Mouse (Mus musculus) neural tube, embryonic 13.5 days (tissue): Measurements from ENCODE around the gene Apon. TPM values are rescaled to one million over a fixed set of nuclear protein-coding genes. Genes with fewer than 3 reads are reported as not detected.
A peak's percentile ranks its signal among the peaks of the same experiment; 100 is the strongest.

Source experiments
- ATAC-seq: fragments of 200-750 bp; cut with Nextera tagmentation; 2 replicates; pipeline ENCODE4 v1.8.0; 2017; ENCODE audit warnings: low read depth, mild to moderate bottlenecking, moderate TSS enrichment, moderate library complexity
- H3K27ac ChIP-seq: fragments of 300-500 bp; sonication (generic); replicated peaks from 2 replicates; pipeline ENCODE4 v1.5.1; 2015; ENCODE audit warnings: moderate library complexity, mild to moderate bottlenecking, inconsistent platforms
- H3K27me3 ChIP-seq: fragments of 300-500 bp; sonication (generic); 2 replicates; pipeline ENCODE4 v1.6.1; 2015; ENCODE audit warnings: mild to moderate bottlenecking, inconsistent platforms
- H3K36me3 ChIP-seq: fragments of 300-500 bp; sonication (generic); 2 replicates; pipeline ENCODE4 v1.6.1; 2015; ENCODE audit warnings: mild to moderate bottlenecking, inconsistent platforms
- H3K4me1 ChIP-seq: fragments of 300-500 bp; sonication (generic); replicated peaks from 2 replicates; pipeline ENCODE4 v1.6.1; 2015; ENCODE audit warnings: inconsistent platforms
- H3K4me2 ChIP-seq: fragments of 300-500 bp; sonication (generic); 2 replicates; pipeline ENCODE4 v1.6.1; 2015; ENCODE audit warnings: inconsistent platforms, mild to moderate bottlenecking, moderate library complexity
- H3K4me3 ChIP-seq: fragments of 300-500 bp; sonication (generic); 2 replicates; pipeline ENCODE4 v1.5.1; 2015; ENCODE audit warnings: mild to moderate bottlenecking, inconsistent platforms
- H3K9ac ChIP-seq: fragments of 300-500 bp; sonication (generic); 2 replicates; pipeline ENCODE4 v1.6.1; 2015; ENCODE audit warnings: moderate library complexity, mild to moderate bottlenecking, inconsistent platforms
- H3K9me3 ChIP-seq: fragments of 300-500 bp; sonication (generic); 2 replicates; pipeline ENCODE4 v1.6.1; 2016; ENCODE audit warnings: inconsistent platforms
- WGBS: fragments of 180-500 bp; shearing (Covaris S2); methylation state at CpG from one replicate; pipeline ENCODE4 v1.1.7; 2015; 5-methylcytosine and 5-hydroxymethylcytosine counted together
- polyA plus RNA-seq: library from polyadenylated mRNA; unstranded; fragments of >200 nt; fragmentation: Nextera tagmentation; extraction: Ambion mirVana; gene quantifications from 2 replicates; pipeline ENCODE4 v1.2.1, GENCODE M21; 2015

The Apon gene
- polyA plus RNA-seq, 1 experiment from 2014 or later: 0.32 TPM

DNA sequence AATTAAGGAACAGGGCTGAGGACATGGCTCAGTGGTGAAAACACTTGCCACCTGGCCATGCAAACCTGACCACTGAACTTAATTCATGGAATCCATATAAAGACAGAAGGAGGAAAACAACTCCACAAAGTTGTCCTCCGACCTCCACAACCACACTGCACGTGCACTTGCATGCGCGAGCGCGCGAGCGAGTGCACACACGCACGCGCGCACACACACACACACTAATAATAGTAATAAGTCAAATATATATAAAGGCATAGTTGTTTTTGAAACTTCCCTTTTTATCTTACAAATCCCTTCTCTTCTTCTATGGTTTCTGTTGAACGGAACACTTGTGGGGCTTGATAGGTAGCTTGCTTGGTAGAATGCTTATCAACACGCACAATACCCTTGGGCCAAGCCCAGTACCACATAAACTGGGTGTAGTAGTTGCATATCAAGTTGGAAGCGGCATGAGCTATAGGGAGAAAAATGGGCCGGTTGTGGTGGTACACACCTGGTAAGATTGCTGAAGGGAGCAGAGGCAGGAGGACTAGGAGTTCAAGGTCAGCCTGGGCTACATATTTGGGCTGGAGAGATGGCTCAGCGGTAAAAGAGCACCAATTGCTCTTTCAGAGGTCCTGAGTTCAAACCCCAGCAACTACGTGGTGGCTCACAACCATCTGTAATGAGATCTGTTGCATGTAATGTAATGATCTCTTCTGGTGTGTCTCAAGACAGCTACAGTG, 35.3 kb upstream of the Apon start:
- Histone ChIP-seq H3K27me3 (peaks cover 9% of the 10 kb centered on the region), H3K27ac (no peak overlapping the region), H3K4me3 (no peak overlapping the region), H3K36me3 (no peaks in the 10 kb centered on the region), H3K4me2 (no peak overlapping the region), H3K4me1 (no peaks in the 10 kb centered on the region), H3K9me3 (no peaks in the 10 kb centered on the region), H3K9ac (no peak overlapping the region)
- 94% methylated on average over 18 of the region's 18 CpGs for WGBS
- ATAC-seq: no peak

DNA sequence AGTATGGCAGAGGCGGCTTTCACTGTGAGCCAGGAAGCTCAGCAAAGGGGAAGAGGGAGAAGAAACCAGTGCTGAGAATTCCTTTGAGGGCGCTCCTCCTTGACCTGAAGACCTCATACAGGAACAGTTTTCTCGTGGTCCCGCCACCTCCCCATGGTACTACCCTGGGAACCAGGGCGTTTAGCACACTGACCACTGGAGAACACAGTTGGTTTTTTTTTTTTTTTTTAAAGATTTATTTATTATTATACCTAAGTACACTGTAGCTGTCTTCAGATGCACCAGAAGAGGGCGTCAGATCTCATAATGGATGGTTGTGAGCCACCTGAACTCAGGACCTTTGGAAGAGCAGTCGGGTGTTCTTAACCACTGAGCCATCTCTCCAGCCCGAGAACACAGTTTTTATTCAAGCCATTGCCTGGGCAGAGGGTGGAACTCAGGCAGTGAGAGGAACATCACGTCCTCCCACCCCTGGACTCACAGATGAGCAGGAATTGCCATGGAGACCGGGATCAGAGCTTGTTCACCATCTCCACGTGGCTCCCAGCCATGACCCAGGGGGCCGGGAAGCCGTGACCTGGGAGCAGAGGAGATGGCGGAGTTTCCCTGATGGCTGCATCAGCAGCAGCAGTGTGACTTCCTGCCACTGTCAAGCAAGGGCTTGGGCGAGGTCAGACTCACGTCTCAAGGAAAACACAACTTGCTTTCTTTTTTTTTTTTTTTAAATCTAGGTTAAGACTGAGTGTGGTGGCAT, 32.2 kb upstream of the Apon start:
- Histone ChIP-seq H3K9me3 (no peaks in the 10 kb centered on the region), H3K9ac (no peak overlapping the region), H3K4me1 (no peaks in the 10 kb centered on the region), H3K4me2 (no peak overlapping the region), H3K4me3 (no peak overlapping the region), H3K36me3 (no peaks in the 10 kb centered on the region), H3K27ac (no peak overlapping the region), H3K27me3 (no peaks in the 10 kb centered on the region)
- 62% methylated on average over 16 of the region's 16 CpGs for WGBS
- ATAC-seq: no peak

DNA sequence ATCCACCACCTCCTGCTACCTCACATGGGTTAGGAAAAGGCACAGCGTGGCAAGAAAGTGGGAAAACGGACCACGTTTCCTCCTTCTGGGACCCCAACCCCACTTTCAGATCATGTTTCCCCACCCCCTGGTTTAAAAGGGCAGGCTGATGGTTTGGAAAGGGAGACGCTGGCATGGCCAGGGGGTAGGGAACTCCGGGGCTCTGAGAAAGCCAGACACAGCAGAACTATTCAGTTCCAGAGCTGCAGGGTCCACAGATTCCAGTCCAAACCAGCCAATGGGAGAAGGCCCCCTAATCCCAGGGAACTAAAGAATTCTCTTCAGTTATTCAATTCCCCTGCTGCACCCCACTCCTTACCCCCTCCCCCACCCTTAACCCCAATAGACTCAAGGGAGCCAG, 28.8 kb upstream of the Apon start:
- ATAC-seq: no peak
- Histone ChIP-seq H3K36me3 (no peaks in the 10 kb centered on the region), H3K27ac (no peak overlapping the region), H3K27me3 (no peaks in the 10 kb centered on the region), H3K4me3 (no peak overlapping the region), H3K4me2 (no peak overlapping the region), H3K9ac (no peak overlapping the region), H3K4me1 (no peaks in the 10 kb centered on the region), H3K9me3 (no peaks in the 10 kb centered on the region)
- 62% methylated on average over 5 of the region's 5 CpGs for WGBS

DNA sequence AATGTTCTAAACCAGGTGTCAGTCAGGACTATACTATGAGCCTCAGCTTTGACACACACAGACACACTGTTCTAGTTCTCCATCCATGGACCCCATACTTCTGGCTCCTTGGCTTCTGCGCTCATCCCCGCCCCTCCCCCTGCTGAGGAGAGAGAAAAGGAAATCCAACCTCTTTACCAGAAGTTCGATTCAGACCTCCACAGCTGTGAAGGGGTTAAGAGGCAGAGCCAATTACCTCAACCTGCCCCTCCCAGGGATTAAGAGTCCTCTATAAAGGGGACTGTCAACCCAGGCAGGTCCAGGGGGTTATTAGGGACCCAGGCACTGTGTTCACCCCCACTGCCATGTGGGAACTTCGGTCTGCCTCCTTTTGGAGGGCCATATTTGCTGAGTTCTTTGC, 28.4 kb upstream of the Apon start, which contains the start of gene Mip:
Gene Mip, plus strand, starts transcription at position 301 of the 400 bp plus-strand sequence.
- H3K27me3 ChIP-seq: no peaks in the 10 kb centered on the region
- H3K9me3 ChIP-seq: no peaks in the 10 kb centered on the region
- no peak within 1 kb of the TSS for H3K4me3 ChIP-seq
- ATAC-seq: no peak
- no peaks in the 10 kb centered on the region for H3K4me1 ChIP-seq
- 53% methylated on average over 4 of the region's 4 CpGs for WGBS
- H3K27ac ChIP-seq: no peak within 1 kb of the TSS
- H3K9ac ChIP-seq: no peak within 1 kb of the TSS
- H3K36me3 ChIP-seq: no peaks in the 10 kb centered on the region
- no peak within 1 kb of the TSS for H3K4me2 ChIP-seq

DNA sequence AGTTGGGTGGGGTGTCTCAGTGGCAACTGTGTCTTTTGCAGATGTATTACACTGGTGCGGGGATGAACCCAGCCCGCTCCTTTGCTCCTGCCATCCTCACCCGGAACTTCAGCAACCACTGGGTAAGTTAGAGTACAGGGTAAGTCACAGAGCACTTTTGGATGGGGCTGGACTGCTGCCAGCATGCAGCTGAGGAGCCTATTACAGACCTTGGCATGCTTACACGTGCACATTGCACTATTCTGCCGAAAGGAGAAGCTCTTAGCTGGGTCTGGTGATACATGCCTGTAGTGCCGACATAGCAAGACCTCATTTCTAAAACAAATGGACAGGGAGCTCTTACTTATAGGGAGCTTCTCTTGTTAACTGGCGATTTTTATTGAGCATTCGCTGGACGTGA, 26.3 kb upstream of the Apon start:
- Histone ChIP-seq H3K27me3 (no peaks in the 10 kb centered on the region), H3K36me3 (no peaks in the 10 kb centered on the region), H3K9me3 (no peaks in the 10 kb centered on the region), H3K4me1 (peaks cover 6% of the 10 kb centered on the region; the same call in 1 of the 2 replicates), H3K4me2 (no peak overlapping the region), H3K27ac (no peak overlapping the region), H3K9ac (no peak overlapping the region), H3K4me3 (no peak overlapping the region)
- 83% methylated on average over 9 of the region's 9 CpGs for WGBS
- no peak for ATAC-seq

DNA sequence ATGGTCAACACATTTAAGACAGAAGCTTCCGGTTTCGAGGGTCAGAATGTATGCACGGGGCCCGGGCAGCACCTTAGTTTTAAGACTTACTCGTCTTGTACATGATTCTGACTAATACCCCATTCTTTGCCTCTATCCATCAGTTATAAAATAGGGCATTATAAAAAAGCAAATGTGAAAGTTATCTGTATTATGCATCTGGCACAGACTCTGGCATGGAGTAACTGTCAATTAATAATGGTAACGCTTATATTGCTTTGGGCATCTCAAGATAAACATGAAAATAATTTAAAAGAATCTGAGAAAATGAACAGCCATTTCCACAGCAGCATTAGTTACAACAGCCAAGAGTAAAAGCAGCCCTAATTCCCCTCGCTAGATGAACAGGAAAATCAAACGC, 25.9 kb upstream of the Apon start:
- Histone ChIP-seq H3K36me3 (no peaks in the 10 kb centered on the region), H3K27ac (no peak overlapping the region), H3K9ac (no peak overlapping the region), H3K9me3 (no peaks in the 10 kb centered on the region), H3K4me1 (peaks cover 9% of the 10 kb centered on the region), H3K27me3 (no peaks in the 10 kb centered on the region), H3K4me3 (no peak overlapping the region), H3K4me2 (no peak overlapping the region)
- ATAC-seq: no peak
- 92% methylated on average over 8 of the region's 8 CpGs for WGBS

DNA sequence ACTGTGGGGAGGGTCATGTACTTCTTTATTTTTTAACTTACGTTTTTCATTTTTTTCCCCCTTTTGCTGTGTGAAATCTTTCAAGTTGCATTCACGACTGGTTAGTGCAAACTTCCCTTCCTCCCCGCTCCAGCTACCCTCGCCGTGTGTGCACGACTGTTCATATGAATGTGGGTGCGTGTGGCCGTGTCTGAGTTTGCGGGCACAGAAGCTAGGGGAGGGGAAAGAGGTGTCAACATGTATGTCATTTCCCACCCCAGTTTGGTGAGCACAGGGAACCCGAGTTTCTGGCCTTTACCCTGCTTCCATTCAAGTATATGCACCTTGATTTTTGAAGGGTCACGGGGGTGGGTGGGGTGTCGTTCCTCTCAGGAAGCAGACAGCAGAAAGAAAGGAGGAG, 23.3 kb upstream of the Apon start:
- Histone ChIP-seq H3K36me3 (no peaks in the 10 kb centered on the region), H3K4me1 (peaks cover 10% of the 10 kb centered on the region), H3K4me3 (no peak overlapping the region), H3K9ac (peak overlapping the region; percentile 82; the same call in 1 of the 2 replicates), H3K4me2 (no peak overlapping the region), H3K27me3 (no peaks in the 10 kb centered on the region), H3K27ac (no peak overlapping the region), H3K9me3 (no peaks in the 10 kb centered on the region)
- 79% methylated on average over 12 of the region's 12 CpGs for whole genome bisulfite sequencing
- no peak for ATAC-seq

DNA sequence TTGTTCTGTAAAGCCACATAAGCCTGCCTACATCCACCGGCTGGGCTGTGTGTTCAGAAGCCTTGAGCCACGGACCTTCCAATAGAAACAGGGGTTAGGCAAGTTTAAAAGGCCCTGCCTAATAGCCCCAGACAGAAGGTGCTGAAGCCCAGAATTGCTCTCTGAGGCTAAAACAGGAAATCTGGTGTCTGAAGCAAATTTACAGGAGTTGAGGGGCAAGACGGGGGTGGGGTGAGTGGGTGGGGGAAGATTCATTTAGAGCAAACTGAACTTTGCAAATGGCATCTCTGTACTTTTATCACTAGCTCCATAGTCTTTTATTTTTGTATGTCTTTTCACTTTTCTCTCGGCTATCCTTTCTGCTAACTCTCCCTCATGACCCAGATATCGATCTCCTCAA, 22.8 kb upstream of the Apon start:
- no peaks in the 10 kb centered on the region for H3K27me3 ChIP-seq
- no peaks in the 10 kb centered on the region for H3K36me3 ChIP-seq
- H3K9ac ChIP-seq: peak overlapping the region; percentile 82; the same call in 1 of the 2 replicates
- peak overlapping the region; percentile 75 for H3K4me3 ChIP-seq
- ATAC-seq: no peak
- H3K4me2 ChIP-seq: peak overlapping the region; percentile 69
- peaks cover 10% of the 10 kb centered on the region for H3K4me1 ChIP-seq
- 0 out of 2 replicates have a peak overlapping the region, but pooled peaks have one; percentile 93 for H3K27ac ChIP-seq
- H3K9me3 ChIP-seq: no peaks in the 10 kb centered on the region
- WGBS: 16% methylated on average over 5 of the region's 5 CpGs

DNA sequence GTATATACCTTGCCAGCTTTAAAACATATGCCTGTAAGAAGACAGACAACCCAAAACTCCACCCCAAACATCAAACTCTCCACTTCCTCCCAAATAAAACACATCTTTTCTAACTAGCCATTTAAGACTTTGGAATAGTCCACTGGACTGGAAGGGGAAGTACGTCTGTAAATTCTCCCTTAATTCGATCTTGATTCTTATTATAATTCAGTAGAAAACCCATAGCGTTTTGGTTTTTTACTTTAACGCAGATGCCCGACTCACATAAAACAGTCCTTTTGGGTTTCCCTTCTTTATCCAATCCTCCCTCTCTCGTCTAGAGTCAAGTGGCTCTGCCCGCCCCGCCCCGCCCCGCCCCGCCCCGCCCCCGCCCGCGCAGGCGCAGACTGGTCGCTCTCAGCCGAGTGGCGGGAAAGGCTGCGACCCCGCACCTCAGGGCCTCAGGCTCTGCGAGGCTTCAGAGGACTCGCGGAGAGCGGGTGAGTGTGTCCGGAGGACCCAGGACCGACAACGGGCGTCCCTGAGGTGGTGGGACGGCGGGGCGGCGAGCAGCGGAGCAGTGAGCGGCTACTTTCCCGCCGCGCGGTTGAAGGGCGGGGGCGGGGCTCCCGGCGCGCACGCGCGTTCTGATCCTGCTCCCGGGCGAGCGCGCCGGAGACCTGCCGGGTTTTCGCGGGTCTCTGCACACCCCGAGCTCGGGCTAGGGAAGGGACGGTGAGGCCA, 22.0 kb upstream of the Apon start, which contains the start of gene Timeless:
Gene Timeless, plus strand, starts transcription at position 369 of the 723 bp plus-strand sequence.
- Histone ChIP-seq H3K4me3 (peak within 1 kb of the TSS; percentile 75), H3K27ac (peak within 1 kb of the TSS; percentile 93), H3K9me3 (no peaks in the 10 kb centered on the region), H3K27me3 (no peaks in the 10 kb centered on the region), H3K9ac (peak within 1 kb of the TSS; percentile 82), H3K4me1 (peaks cover 10% of the 10 kb centered on the region), H3K4me2 (peak within 1 kb of the TSS; percentile 69), H3K36me3 (no peaks in the 10 kb centered on the region)
- ATAC-seq: peak; percentile 93
- WGBS: under 1% methylated on average over 55 of the region's 58 CpGs

DNA sequence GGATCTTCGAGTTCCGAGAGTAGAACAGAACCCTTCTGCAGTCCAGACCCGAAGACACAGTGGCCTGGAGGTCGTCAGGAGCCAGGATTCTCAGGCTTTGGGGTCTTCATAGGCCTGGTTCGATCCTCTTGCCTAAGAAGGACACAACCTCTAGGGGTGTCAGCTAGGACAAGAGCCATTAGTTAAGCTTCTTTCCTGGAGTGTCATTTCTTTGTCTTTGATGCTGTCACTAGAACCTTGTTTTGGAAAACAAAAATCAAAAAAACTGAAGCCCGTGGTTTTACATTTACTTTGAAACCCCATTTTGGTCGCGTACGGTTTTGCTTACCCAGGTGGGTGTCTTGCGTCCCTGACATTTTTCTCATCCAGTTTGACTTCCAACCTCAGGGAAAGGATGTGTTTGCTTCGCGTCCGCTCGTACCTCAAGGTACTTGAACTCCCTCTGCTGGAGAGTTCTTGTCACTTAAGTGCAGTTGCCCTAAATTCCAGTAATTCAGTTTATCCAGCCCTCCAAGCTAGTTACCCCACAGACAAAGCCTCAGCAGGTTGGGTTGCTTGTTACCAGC, 21.4 kb upstream of the Apon start:
- Histone ChIP-seq H3K27me3 (no peaks in the 10 kb centered on the region), H3K4me3 (peak overlapping the region; percentile 75), H3K9ac (peak overlapping the region; percentile 82), H3K9me3 (no peaks in the 10 kb centered on the region), H3K27ac (peak overlapping the region; percentile 93), H3K4me2 (peak overlapping the region; percentile 69), H3K36me3 (no peaks in the 10 kb centered on the region), H3K4me1 (peaks cover 10% of the 10 kb centered on the region)
- under 1% methylated on average over 14 of the region's 14 CpGs for WGBS
- peak; percentile 75 for ATAC-seq

DNA sequence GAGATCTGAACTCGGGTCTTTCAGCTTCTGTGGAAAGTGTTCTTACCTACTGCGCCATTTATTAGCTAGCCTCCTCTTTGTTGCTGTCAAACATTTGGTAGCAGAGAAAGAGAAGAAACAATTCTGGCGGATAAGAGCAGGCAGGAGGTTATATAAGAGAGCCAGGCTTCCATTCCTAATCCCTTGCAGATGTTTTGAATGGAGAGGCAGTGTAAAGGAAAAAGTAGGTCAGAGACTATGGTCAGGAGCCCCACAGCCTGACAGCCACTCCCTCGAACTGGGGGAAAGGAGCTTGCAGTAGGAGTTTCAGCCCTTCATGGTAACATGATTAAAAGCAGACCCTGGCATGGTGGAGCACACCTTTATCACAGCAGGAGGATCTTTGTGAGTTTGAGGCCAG, 17.6 kb upstream of the Apon start:
- WGBS: 81% methylated on average over 4 of the region's 4 CpGs
- Histone ChIP-seq H3K4me2 (no peak overlapping the region), H3K27ac (no peak overlapping the region), H3K4me1 (peaks cover 6% of the 10 kb centered on the region), H3K4me3 (no peak overlapping the region), H3K9ac (no peak overlapping the region), H3K9me3 (no peaks in the 10 kb centered on the region), H3K36me3 (peaks cover 17% of the 10 kb centered on the region), H3K27me3 (no peaks in the 10 kb centered on the region)
- no peak for ATAC-seq
